23 mouse cellular contexts compared by ENCODE assay signal in genomic region chr4:150687126-150687753, GRCm38 (mm10). TPM values are rescaled to one million over a fixed set of nuclear protein-coding genes. Genes with fewer than 3 reads are reported as not detected.
DNase-seq lines count a peak whose midpoint lies in the region; ATAC-seq lines count a peak whose summit lies in the region.
"Had no signal": no experiment of that assay in that cellular context is flagged by ENCODE, and none has a peak within 500 bp of the region (broad histone marks: within the 10 kb centered on the region; RNA-seq: fewer than 3 reads in every experiment).

No protein-coding gene starts in this region.

- H3K4me2 ChIP-seq in kidney, embryonic 14.5 days (replicated peaks; ENCODE audit: low read depth, low read length), result no peak overlapping the region
- H3K4me2 ChIP-seq: forebrain, embryonic 15.5 days; heart, embryonic 12.5 days; hindbrain, embryonic 12.5 days; limb, embryonic 13.5 days; midbrain, embryonic 13.5 days had no signal

- peaks cover 18% of the 10 kb centered on the region for H3K4me1 ChIP-seq in kidney, embryonic 14.5 days (ENCODE audit: control insufficient read depth, insufficient read depth, low read length)
- H3K4me1 ChIP-seq: forebrain, embryonic 15.5 days had no signal

- H3K36me3 ChIP-seq in kidney, embryonic 14.5 days (ENCODE audit: control insufficient read depth, insufficient read depth, low read length), result no peaks in the 10 kb centered on the region
- H3K36me3 ChIP-seq: forebrain, embryonic 15.5 days; heart, embryonic 12.5 days; hindbrain, embryonic 12.5 days; limb, embryonic 13.5 days; midbrain, embryonic 13.5 days had no signal

- no peak overlapping the region for H3K9ac ChIP-seq in kidney, embryonic 14.5 days (ENCODE audit: low read depth, low read length)
- H3K9ac ChIP-seq: forebrain, embryonic 15.5 days; heart, embryonic 12.5 days; hindbrain, embryonic 12.5 days; limb, embryonic 13.5 days; midbrain, embryonic 13.5 days had no signal

- H3K4me3 ChIP-seq in kidney, embryonic 14.5 days (ENCODE audit: low read length), result no peak overlapping the region
- H3K4me3 ChIP-seq: forebrain, embryonic 15.5 days; heart, embryonic 12.5 days; hindbrain, embryonic 12.5 days; limb, embryonic 13.5 days; midbrain, embryonic 13.5 days had no signal

- ATAC-seq in kidney, embryonic 14.5 days (ENCODE audit: low FRiP score, low TSS enrichment), result no peak
- ATAC-seq: forebrain, embryonic 15.5 days; midbrain, embryonic 13.5 days had no signal

- WGBS in kidney, embryonic 14.5 days, result 60% methylated on average over 10 of the region's 10 CpGs

- no peak overlapping the region for H3K27ac ChIP-seq in kidney, embryonic 14.5 days (ENCODE audit: low read depth, low read length)
- H3K27ac ChIP-seq: forebrain, embryonic 15.5 days; limb, embryonic 13.5 days; midbrain, embryonic 13.5 days had no signal

- H3K27me3 ChIP-seq in kidney, embryonic 14.5 days (ENCODE audit: control insufficient read depth, insufficient read depth, low read length), result no peaks in the 10 kb centered on the region
- H3K27me3 ChIP-seq: forebrain, embryonic 15.5 days; heart, embryonic 12.5 days; hindbrain, embryonic 12.5 days; limb, embryonic 13.5 days; midbrain, embryonic 13.5 days had no signal

- DNase-seq in gastrocnemius, adult 18-20 months (ENCODE audit: low spot score), result peak; percentile 46
- DNase-seq in gastrocnemius, postnatal 10 days, result no peak
- DNase-seq in kidney, postnatal 14 days, result peak; percentile 53
- peak; percentile 27 for DNase-seq in lung, postnatal 36 days
- no peak for DNase-seq in lung, postnatal 14 days
- no peak for DNase-seq in yolk sac, embryonic 10.5 days (ENCODE audit: low spot score)
- DNase-seq: cerebellum, adult 9-11 months; embryo, embryonic 11 days; heart, postnatal 14 days; lung, adult 2 months; right cerebral cortex, postnatal 14 days; thymus, postnatal 36 days had no signal

- H3K9me3 ChIP-seq in kidney, embryonic 14.5 days (ENCODE audit: control insufficient read depth, low read length), result no peaks in the 10 kb centered on the region
- H3K9me3 ChIP-seq: forebrain, embryonic 15.5 days; heart, embryonic 12.5 days; hindbrain, embryonic 12.5 days; limb, embryonic 13.5 days; midbrain, embryonic 13.5 days had no signal

RNA-seq across cellular contexts. Expression of gene Slc45a1, which starts 35.3 kb away (rescaled TPM):
- not detected for total RNA-seq in gastrocnemius, adult 18-20 months (2021)
- total RNA-seq in gastrocnemius, postnatal 10 days (2021), result not detected
- not detected in 2 replicates for polyA plus RNA-seq in kidney, embryonic 14.5 days (2014; fragmentation: Nextera tagmentation; extraction: Ambion mirVana)
- total RNA-seq: CH12.LX; heart, postnatal 14 days; megakaryocyte, adult 5-6 weeks; MEL; neutrophil, adult 5-6 weeks had no signal
- polyA plus RNA-seq: heart, embryonic 12.5 days; lung, adult 2 months; spleen, adult 2 months had no signal

Comparison
In these comparisons a context has a peak if more than half of its experiments do, and no peak if none do; other contexts are left out.
1. DNase-seq: peak in gastrocnemius, adult 18-20 months (single experiment), kidney, postnatal 14 days (single experiment) and lung, postnatal 36 days (single experiment); none in gastrocnemius, postnatal 10 days (single experiment), lung, postnatal 14 days (single experiment) and yolk sac, embryonic 10.5 days (single experiment).